Mouse (Mus musculus): ENCODE data around the gene Lmx1a. TPM values are rescaled to one million over a fixed set of nuclear protein-coding genes. Genes with fewer than 3 reads are reported as not detected.

Gene Lmx1a
- polyA plus RNA-seq, 1 experiment, result not detected

GRCm38 (mm10) chr1:167803351-167803981 lies 114.4 kb downstream of the Lmx1a start:
- no peaks in the 10 kb centered on the region for H3K79me2 ChIP-seq (ENCODE audit: control insufficient read depth, insufficient read depth)
- TF ChIP-seq POLR2A (IDR thresholded peaks at IDR 0.05; ENCODE audit: insufficient read length, low read depth), result no peak
- no peak for TF ChIP-seq MAX (IDR thresholded peaks at IDR 0.05; ENCODE audit: low read depth)
- TF ChIP-seq POLR2AphosphoS2 (IDR thresholded peaks at IDR 0.05; ENCODE audit: insufficient read length, low read depth), result no peak
- no peak for TF ChIP-seq USF1 (IDR thresholded peaks at IDR 0.05; ENCODE audit: low read depth)
- TF ChIP-seq REST (IDR thresholded peaks at IDR 0.05; ENCODE audit: insufficient read depth, insufficient read length), result no peak
- no peak for TF ChIP-seq MYOD1 (IDR thresholded peaks at IDR 0.05; ENCODE audit: control insufficient read depth in 1 of 3, insufficient read length in 2 of 3, low read depth in 2 of 3)
- TF ChIP-seq MYOG (IDR thresholded peaks at IDR 0.05; ENCODE audit: control insufficient read depth in 1 of 3, insufficient read depth in 1 of 3, insufficient read length in 2 of 3, low read depth in 2 of 3), result no peak
- no peak for TF ChIP-seq TCF12 (IDR thresholded peaks at IDR 0.05; ENCODE audit: insufficient read depth, poor library complexity, severe bottlenecking)
- no peak for TF ChIP-seq E2F4 (IDR thresholded peaks at IDR 0.05; ENCODE audit: insufficient read depth)
- TF ChIP-seq TCF3 (IDR thresholded peaks at IDR 0.05; ENCODE audit: insufficient read length, low read depth), result no peak
- no peak for TF ChIP-seq SRF (IDR thresholded peaks at IDR 0.05; ENCODE audit: control insufficient read depth, insufficient read length, low read depth)
- no peak for TF ChIP-seq CEBPB (IDR thresholded peaks at IDR 0.05; ENCODE audit: insufficient read depth, poor library complexity, severe bottlenecking)
- no peak overlapping the region for H3K4me3 ChIP-seq
- no peaks in the 10 kb centered on the region for H3K36me3 ChIP-seq (ENCODE audit: control insufficient read depth, insufficient read depth)
- peaks cover 27% of the 10 kb centered on the region for H3K27me3 ChIP-seq (ENCODE audit: control insufficient read depth, insufficient read depth, insufficient read length)
- H3K4me2 ChIP-seq (ENCODE audit: low read depth), result no peak overlapping the region
- H3ac ChIP-seq (ENCODE audit: control insufficient read depth, insufficient read length), result no peak overlapping the region

GRCm38 (mm10) chr1:167804836-167805235 lies 115.8 kb downstream of the Lmx1a start:
- TF ChIP-seq E2F4 (IDR thresholded peaks at IDR 0.05; ENCODE audit: insufficient read depth) (no peak), TCF12 (IDR thresholded peaks at IDR 0.05; ENCODE audit: insufficient read depth, poor library complexity, severe bottlenecking) (no peak), REST (IDR thresholded peaks at IDR 0.05; ENCODE audit: insufficient read depth, insufficient read length) (no peak), MAX (IDR thresholded peaks at IDR 0.05; ENCODE audit: low read depth) (no peak), MYOD1 (IDR thresholded peaks at IDR 0.05; ENCODE audit: control insufficient read depth in 1 of 3, insufficient read length in 2 of 3, low read depth in 2 of 3) (no peak), MYOG (IDR thresholded peaks at IDR 0.05; ENCODE audit: control insufficient read depth in 1 of 3, insufficient read depth in 1 of 3, insufficient read length in 2 of 3, low read depth in 2 of 3) (no peak), USF1 (IDR thresholded peaks at IDR 0.05; ENCODE audit: low read depth) (no peak), POLR2AphosphoS2 (IDR thresholded peaks at IDR 0.05; ENCODE audit: insufficient read length, low read depth) (no peak), TCF3 (IDR thresholded peaks at IDR 0.05; ENCODE audit: insufficient read length, low read depth) (no peak), POLR2A (IDR thresholded peaks at IDR 0.05; ENCODE audit: insufficient read length, low read depth) (no peak), CEBPB (IDR thresholded peaks at IDR 0.05; ENCODE audit: insufficient read depth, poor library complexity, severe bottlenecking) (no peak), SRF (IDR thresholded peaks at IDR 0.05; ENCODE audit: control insufficient read depth, insufficient read length, low read depth) (no peak)
- no peak overlapping the region for H3K4me2 ChIP-seq (ENCODE audit: low read depth)
- H3K36me3 ChIP-seq (ENCODE audit: control insufficient read depth, insufficient read depth), result no peaks in the 10 kb centered on the region
- H3K27me3 ChIP-seq (ENCODE audit: control insufficient read depth, insufficient read depth, insufficient read length), result peaks cover 26% of the 10 kb centered on the region
- H3ac ChIP-seq (ENCODE audit: control insufficient read depth, insufficient read length), result no peak overlapping the region
- H3K4me3 ChIP-seq, result no peak overlapping the region
- no peaks in the 10 kb centered on the region for H3K79me2 ChIP-seq (ENCODE audit: control insufficient read depth, insufficient read depth)

- Histone ChIP-seq H3K36me3 (ENCODE audit: control insufficient read depth, insufficient read depth) (no peaks in the 10 kb centered on the region), H3K4me2 (ENCODE audit: low read depth) (no peak overlapping the region)
These were observed 122.1 kb downstream of the Lmx1a start for GRCm38 (mm10) chr1:167811141-167811540.

GRCm38 (mm10) chr1:167815166-167815565 lies 126.1 kb downstream of the Lmx1a start:
- no peaks in the 10 kb centered on the region for H3K79me2 ChIP-seq (ENCODE audit: control insufficient read depth, insufficient read depth)
- no peak overlapping the region for H3K4me2 ChIP-seq (ENCODE audit: low read depth)
- H3K36me3 ChIP-seq (ENCODE audit: control insufficient read depth, insufficient read depth), result no peaks in the 10 kb centered on the region
- H3K27me3 ChIP-seq (ENCODE audit: control insufficient read depth, insufficient read depth, insufficient read length), result no peaks in the 10 kb centered on the region
- TF ChIP-seq SRF (IDR thresholded peaks at IDR 0.05; ENCODE audit: control insufficient read depth, insufficient read length, low read depth) (no peak), TCF3 (IDR thresholded peaks at IDR 0.05; ENCODE audit: insufficient read length, low read depth) (no peak), USF1 (IDR thresholded peaks at IDR 0.05; ENCODE audit: low read depth) (no peak), CEBPB (IDR thresholded peaks at IDR 0.05; ENCODE audit: insufficient read depth, poor library complexity, severe bottlenecking) (no peak), MAX (IDR thresholded peaks at IDR 0.05; ENCODE audit: low read depth) (no peak), TCF12 (IDR thresholded peaks at IDR 0.05; ENCODE audit: insufficient read depth, poor library complexity, severe bottlenecking) (no peak)
- H3K4me3 ChIP-seq, result no peak overlapping the region
- no peak overlapping the region for H3ac ChIP-seq (ENCODE audit: control insufficient read depth, insufficient read length)

More at GRCm38 (mm10) chr1:167811141-167811540, 122.1 kb downstream of the Lmx1a start:
- no peaks in the 10 kb centered on the region for H3K79me2 ChIP-seq (ENCODE audit: control insufficient read depth, insufficient read depth)
- H3ac ChIP-seq (ENCODE audit: control insufficient read depth, insufficient read length), result no peak overlapping the region
- no peaks in the 10 kb centered on the region for H3K27me3 ChIP-seq (ENCODE audit: control insufficient read depth, insufficient read depth, insufficient read length)
- no peak for TF ChIP-seq REST (IDR thresholded peaks at IDR 0.05; ENCODE audit: insufficient read depth, insufficient read length)
- no peak for TF ChIP-seq CEBPB (IDR thresholded peaks at IDR 0.05; ENCODE audit: insufficient read depth, poor library complexity, severe bottlenecking)
- TF ChIP-seq POLR2A (IDR thresholded peaks at IDR 0.05; ENCODE audit: insufficient read length, low read depth), result no peak
- no peak for TF ChIP-seq POLR2AphosphoS2 (IDR thresholded peaks at IDR 0.05; ENCODE audit: insufficient read length, low read depth)
- TF ChIP-seq USF1 (IDR thresholded peaks at IDR 0.05; ENCODE audit: low read depth), result no peak
- no peak for TF ChIP-seq MYOG (IDR thresholded peaks at IDR 0.05; ENCODE audit: control insufficient read depth in 1 of 3, insufficient read depth in 1 of 3, insufficient read length in 2 of 3, low read depth in 2 of 3)
- H3K4me3 ChIP-seq, result no peak overlapping the region

- Histone ChIP-seq H3ac (ENCODE audit: control insufficient read depth, insufficient read length) (no peak overlapping the region), H3K79me2 (ENCODE audit: control insufficient read depth, insufficient read depth) (no peaks in the 10 kb centered on the region), H3K27me3 (ENCODE audit: control insufficient read depth, insufficient read depth, insufficient read length) (no peaks in the 10 kb centered on the region), H3K4me3 (no peak overlapping the region), H3K36me3 (ENCODE audit: control insufficient read depth, insufficient read depth) (no peaks in the 10 kb centered on the region), H3K4me2 (ENCODE audit: low read depth) (no peak overlapping the region)
- TF ChIP-seq REST (IDR thresholded peaks at IDR 0.05; ENCODE audit: insufficient read depth, insufficient read length), result no peak
- no peak for TF ChIP-seq USF1 (IDR thresholded peaks at IDR 0.05; ENCODE audit: low read depth)
- TF ChIP-seq MAX (IDR thresholded peaks at IDR 0.05; ENCODE audit: low read depth), result no peak
- TF ChIP-seq TCF3 (IDR thresholded peaks at IDR 0.05; ENCODE audit: insufficient read length, low read depth), result no peak
These were observed 128.0 kb downstream of the Lmx1a start for GRCm38 (mm10) chr1:167817028-167817427.
